Mouse (Mus musculus): ENCODE results near the gene Gm11939.
"Not testable (repeated sequence)": the region's sequence is repeated elsewhere in the genome, so short reads cannot be mapped to it uniquely, and the experiment has no call there.

Gene Gm11939

GRCm38 (mm10) chr11:99559366-99559765 is at the start of gene Gm11939:
Gm11939 (minus strand) TSS chr11:99559466.
- no peak for DNase-seq (ENCODE audit: low read depth, low spot score)

DNA sequence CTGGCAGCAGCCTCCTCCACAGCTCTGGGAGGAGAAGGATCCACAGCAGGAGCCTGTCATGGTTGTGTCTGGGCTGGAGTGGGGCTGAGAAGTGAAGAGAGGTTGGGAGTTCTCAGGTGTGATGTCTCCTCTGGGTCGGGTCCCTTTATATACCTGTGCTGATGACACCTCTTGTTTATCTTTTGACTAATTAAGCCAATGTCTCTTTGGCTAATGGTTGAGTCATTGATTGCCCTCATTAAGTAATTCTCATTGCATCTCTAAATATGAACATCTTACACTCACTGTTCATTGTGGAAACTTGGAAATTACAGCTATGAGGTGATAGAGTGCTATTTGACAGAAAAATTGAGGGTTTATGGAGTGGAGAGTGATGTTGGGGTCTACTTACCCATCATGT is 43.9 kb upstream of the Gm11939 start, which contains the start of gene Gm11938:
Gene Gm11938 (minus strand): TSS at position 101 of the 400 bp plus-strand sequence.
- not testable (repeated sequence) for DNase-seq (ENCODE audit: low read depth, low spot score)

- not testable (repeated sequence) for DNase-seq (ENCODE audit: low read depth, low spot score)
Measured at GRCm38 (mm10) chr11:99597742-99598141, 38.5 kb upstream of the Gm11939 start, which contains the start of gene Krtap9-3. Krtap9-3 (minus strand) TSS chr11:99598105.

DNA sequence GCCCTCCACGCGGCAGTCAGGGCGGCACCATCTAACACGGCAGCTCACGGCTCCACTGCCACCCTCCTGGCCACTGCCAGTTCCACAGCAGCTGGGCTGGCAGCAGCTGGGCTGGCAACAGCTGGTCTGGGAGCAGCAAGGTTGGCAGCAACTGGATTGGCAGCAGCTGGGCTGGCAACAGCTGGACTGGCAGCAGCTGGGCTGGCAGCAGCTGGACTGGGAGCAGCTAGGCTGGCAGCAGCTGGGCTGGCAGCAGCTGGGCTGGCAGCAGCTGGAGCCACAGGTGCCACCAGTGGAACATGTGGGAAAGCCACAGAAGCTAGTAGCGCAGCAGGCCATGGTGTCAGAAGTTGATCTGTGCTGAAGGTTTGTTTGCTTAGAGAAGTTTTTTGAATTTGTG is 31.7 kb upstream of the Gm11939 start, which contains the start of gene Krtap1-3:
Gene Krtap1-3 (minus strand): TSS at position 359 of the 400 bp plus-strand sequence.
- DNase-seq (ENCODE audit: low read depth, low spot score), result no peak

DNA sequence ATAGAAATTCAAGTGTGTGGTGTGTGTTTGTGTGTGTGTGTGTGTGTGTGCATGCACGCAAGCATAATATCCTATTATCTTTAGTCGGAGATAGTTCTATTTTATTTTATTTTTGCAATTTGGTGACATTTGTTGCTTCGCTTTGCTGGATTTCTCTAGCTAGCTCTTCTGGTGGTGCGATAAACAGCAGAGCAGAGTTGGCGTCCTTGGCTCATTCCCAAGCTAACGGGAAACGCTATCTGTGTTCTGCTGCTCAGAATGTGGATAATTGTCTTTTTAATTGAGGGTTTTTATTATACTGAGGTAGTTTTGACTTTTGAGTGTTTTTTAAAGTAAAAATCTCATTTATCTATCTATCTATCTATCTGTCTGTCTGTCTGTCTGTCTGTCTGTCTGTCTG is 25.8 kb upstream of the Gm11939 start:
- peak; percentile 80 for DNase-seq (ENCODE audit: low read depth, low spot score)

GRCm38 (mm10) chr11:99583245-99583704 is 24.0 kb upstream of the Gm11939 start, which contains the start of gene Krtap1-4:
Krtap1-4 (minus strand) TSS chr11:99583654.
- DNase-seq (ENCODE audit: low read depth, low spot score), result no peak

- DNase-seq (ENCODE audit: low read depth, low spot score), result peak; percentile 79
Measured at GRCm38 (mm10) chr11:99581564-99581963, 22.3 kb upstream of the Gm11939 start.

GRCm38 (mm10) chr11:99581051-99581450 is 21.8 kb upstream of the Gm11939 start:
- no peak for DNase-seq (ENCODE audit: low read depth, low spot score)

- DNase-seq (ENCODE audit: low read depth, low spot score), result no peak
Measured at GRCm38 (mm10) chr11:99580636-99581035, 21.4 kb upstream of the Gm11939 start, which contains the start of gene Krtap1-5. Krtap1-5 (minus strand) TSS chr11:99581016.

DNA sequence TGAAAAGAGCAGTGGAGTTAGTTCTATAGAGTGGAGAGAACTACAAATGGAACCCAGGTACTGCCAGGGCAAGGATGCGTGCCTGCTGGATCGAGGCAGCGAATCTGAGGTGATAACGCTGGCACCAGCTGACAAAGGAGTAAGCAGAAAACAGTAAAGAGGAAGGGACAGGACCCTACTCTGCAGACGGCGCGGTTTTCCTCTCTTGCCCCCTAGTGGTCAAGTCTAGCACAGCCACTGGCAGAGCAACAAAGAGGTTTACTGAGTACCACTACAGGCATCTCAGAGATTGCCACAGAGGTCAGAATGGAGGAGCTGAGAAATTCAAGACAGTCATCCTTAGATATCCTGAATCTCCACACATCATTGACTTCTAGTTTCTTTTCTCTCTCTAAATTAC is 14.8 kb upstream of the Gm11939 start:
- DNase-seq (ENCODE audit: low read depth, low spot score), result peak; percentile 69

- DNase-seq (ENCODE audit: low read depth, low spot score), result peak; percentile 74
Measured at GRCm38 (mm10) chr11:99573164-99573563, 13.9 kb upstream of the Gm11939 start.

- DNase-seq (ENCODE audit: low read depth, low spot score), result no peak
Measured at GRCm38 (mm10) chr11:99566530-99566929, 7.3 kb upstream of the Gm11939 start, which contains the start of gene Krtap3-1. Krtap3-1 (minus strand) TSS chr11:99566630.

- DNase-seq (ENCODE audit: low read depth, low spot score), result no peak
Measured at GRCm38 (mm10) chr11:99562580-99562979, 3.3 kb upstream of the Gm11939 start.

DNA sequence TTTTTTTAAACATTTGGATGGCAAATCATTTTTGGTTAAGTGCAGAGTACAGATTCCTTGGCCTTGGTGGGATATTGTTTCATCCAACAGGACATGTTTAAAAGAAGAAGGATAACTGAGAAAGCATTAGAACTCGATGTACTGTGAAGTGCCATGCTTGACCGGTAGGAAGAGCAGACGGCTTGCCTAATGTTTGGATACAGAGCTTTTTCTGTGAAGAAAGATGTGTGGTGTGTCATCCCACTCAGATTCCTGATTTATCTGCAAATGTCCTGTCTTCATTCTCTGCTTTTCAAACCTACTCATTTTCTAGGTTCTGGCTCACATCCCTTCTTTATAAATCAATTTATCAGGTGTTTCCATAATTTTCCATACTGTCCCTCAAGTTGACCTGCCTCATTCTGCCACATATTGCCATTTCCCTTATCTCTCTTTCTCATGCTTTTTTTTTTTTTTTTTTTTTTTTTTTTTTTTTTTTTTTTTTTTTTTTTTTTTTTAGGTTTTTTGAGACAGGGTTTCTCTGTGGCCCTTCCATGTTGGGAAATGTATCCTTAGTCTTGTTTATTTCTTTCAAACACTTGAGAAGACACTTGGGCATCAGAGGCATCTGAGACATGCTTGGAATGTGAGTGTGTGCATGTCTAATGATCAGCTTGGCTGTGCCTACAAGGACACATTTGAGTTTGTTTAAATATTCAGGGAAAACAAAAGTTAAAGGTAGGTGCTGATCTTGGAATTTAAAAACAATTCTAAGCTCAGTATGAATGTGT is 1.1 kb downstream of the Gm11939 start:
- peak; percentile 60 for DNase-seq (ENCODE audit: low read depth, low spot score)

GRCm38 (mm10) chr11:99556753-99557152 is 2.5 kb downstream of the Gm11939 start, which contains the start of gene Krtap3-2:
Krtap3-2 (minus strand) TSS chr11:99556853.
- DNase-seq (ENCODE audit: low read depth, low spot score), result no peak

- no peak for DNase-seq (ENCODE audit: low read depth, low spot score)
Measured at GRCm38 (mm10) chr11:99556195-99556594, 3.1 kb downstream of the Gm11939 start.

GRCm38 (mm10) chr11:99550765-99551164 is 8.5 kb downstream of the Gm11939 start, which contains the start of gene Krtap3-3:
Krtap3-3 (minus strand) TSS chr11:99550865.
- no peak for DNase-seq (ENCODE audit: low read depth, low spot score)

- DNase-seq (ENCODE audit: low read depth, low spot score), result no peak
Measured at GRCm38 (mm10) chr11:99547892-99548291, 11.4 kb downstream of the Gm11939 start.

- peak; percentile 88 for DNase-seq (ENCODE audit: low read depth, low spot score)
Measured at GRCm38 (mm10) chr11:99539721-99540120, 19.5 kb downstream of the Gm11939 start.

DNA sequence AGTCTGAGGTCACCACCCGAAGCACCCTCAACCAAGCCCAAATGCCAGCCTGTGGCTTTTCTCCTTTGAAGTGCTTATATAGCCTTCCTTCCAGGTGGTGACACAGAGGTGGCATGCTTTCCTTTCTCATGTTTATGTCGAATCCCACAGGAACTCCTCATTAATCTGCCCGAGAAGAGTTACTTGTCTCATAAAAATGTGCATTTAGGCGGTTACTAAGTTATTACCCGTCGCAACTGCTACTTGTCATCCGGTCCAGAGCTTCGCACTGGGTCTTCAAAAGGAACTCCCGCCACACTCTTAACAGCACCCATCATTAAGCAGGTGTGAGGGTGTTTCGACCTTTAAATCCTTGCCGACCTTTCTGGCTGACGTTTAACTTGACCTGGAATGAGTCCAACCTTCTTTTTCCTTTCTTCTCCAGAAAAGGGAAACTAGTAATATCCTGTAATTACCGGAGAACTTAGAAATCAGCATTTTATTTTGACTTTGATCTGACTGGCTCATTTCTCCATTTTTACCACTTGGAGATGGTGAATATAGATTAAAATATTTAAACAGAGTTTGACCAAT is 37.9 kb downstream of the Gm11939 start, which contains the start of gene Krt39:
Gene Krt39 (minus strand): TSS at position 51 of the 573 bp plus-strand sequence.
- DNase-seq (ENCODE audit: low read depth, low spot score), result no peak

DNA sequence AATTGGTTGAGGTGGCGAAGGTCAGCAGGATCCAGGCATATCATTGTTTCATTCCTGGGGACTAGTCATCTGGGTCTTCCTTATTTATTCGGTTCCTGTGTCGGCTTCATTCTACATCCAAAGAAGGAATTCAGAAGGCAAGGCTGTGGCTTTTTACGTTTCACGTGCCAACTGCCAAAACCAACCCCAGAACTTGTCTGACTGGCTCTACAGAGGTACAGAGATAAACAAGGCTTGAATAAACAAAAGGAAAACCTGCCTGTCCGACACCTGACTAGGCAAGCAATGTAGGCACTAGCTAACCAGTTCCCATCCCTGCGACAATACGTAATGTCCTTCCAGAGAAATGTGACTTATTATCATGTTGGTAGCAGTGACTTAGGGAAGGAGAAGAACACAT is 45.2 kb downstream of the Gm11939 start:
- no peak for DNase-seq (ENCODE audit: low read depth, low spot score)
